Mouse (Mus musculus) embryonic fibroblast, embryonic 13.5 days (primary cell): ENCODE measurements at regions not wholly inside any gene's neighbourhood (a gene's known extent, or its start where the extent isn't known, plus 50 kb on each side); places are given as distances from the start of the nearest gene placed in this dataset.

Experiments used
- CTCF ChIP-seq: IDR thresholded peaks from 2 replicates; pipeline ENCODE4 v1.5.1; 2011; ENCODE audit warnings: mild to moderate bottlenecking, control low read depth, low read length, moderate library complexity, borderline replicate concordance; ENCODE audit not compliant: insufficient read depth
- POLR2A ChIP-seq: IDR thresholded peaks from 2 replicates; pipeline ENCODE4 v1.6.1; 2011; ENCODE audit warnings: low read depth, mild to moderate bottlenecking, control low read depth, low read length, moderate library complexity

- TF ChIP-seq POLR2A (no peak), CTCF (no peak)
Observed at GRCm38 (mm10) chr10:69046008-69046555, 105.2 kb upstream of the Rhobtb1 start.
